Mouse (Mus musculus) stomach, embryonic 16.5 days (tissue): ENCODE measurements around the gene AL731706.2. TPM values are rescaled to one million over a fixed set of nuclear protein-coding genes. Genes with fewer than 3 reads are reported as not detected.

Experiments
- ATAC-seq: fragments of 200-750 bp; cut with Nextera tagmentation; 2 replicates; pipeline ENCODE4 v1.8.0; 2017; ENCODE audit warnings: moderate number of reproducible peaks, moderate TSS enrichment; ENCODE audit not compliant: insufficient read depth, low FRiP score
- H3K27ac ChIP-seq: fragments of 300-500 bp; sonication (generic); 2 replicates; pipeline ENCODE4 v1.5.1; 2014; ENCODE audit warnings: low read length
- H3K27me3 ChIP-seq: fragments of 300-500 bp; sonication (generic); 2 replicates; pipeline ENCODE4 v1.6.1; 2014; ENCODE audit warnings: low read length, control low read depth, mixed read lengths; ENCODE audit not compliant: control insufficient read depth, insufficient read depth
- H3K36me3 ChIP-seq: fragments of 300-500 bp; sonication (generic); 2 replicates; pipeline ENCODE4 v1.6.1; 2014; ENCODE audit warnings: low read length; ENCODE audit not compliant: control insufficient read depth, insufficient read depth
- H3K4me1 ChIP-seq: fragments of 300-500 bp; sonication (generic); 2 replicates; pipeline ENCODE4 v1.6.1; 2014; ENCODE audit warnings: low read length, control low read depth, mixed read lengths; ENCODE audit not compliant: control insufficient read depth, insufficient read depth
- H3K4me2 ChIP-seq: fragments of 300-500 bp; sonication (generic); 2 replicates; pipeline ENCODE4 v1.6.1; 2014; ENCODE audit warnings: low read depth, low read length, mixed read lengths
- H3K4me3 ChIP-seq: fragments of 300-500 bp; sonication (generic); replicated peaks from 2 replicates; pipeline ENCODE4 v1.5.1; 2014; ENCODE audit warnings: mild to moderate bottlenecking, low read length
- H3K9ac ChIP-seq: fragments of 300-500 bp; sonication (generic); 2 replicates; pipeline ENCODE4 v1.6.1; 2014; ENCODE audit warnings: low read length
- H3K9me3 ChIP-seq: fragments of 300-500 bp; sonication (generic); replicated peaks from 2 replicates; pipeline ENCODE4 v1.6.1; 2016; ENCODE audit warnings: low read length, control low read depth; ENCODE audit not compliant: control insufficient read depth
- WGBS: fragments of 180-500 bp; shearing (Covaris S2); extraction: QIAGEN DNeasy Blood & Tissue Kit; methylation state at CpG from one replicate; pipeline ENCODE4 v1.1.7; 2014; 5-methylcytosine and 5-hydroxymethylcytosine counted together
- polyA plus RNA-seq: library from polyadenylated mRNA; unstranded; fragments of >200 nt; fragmentation: Nextera tagmentation; extraction: Ambion mirVana; gene quantifications from 2 replicates; pipeline ENCODE4 v1.2.1, GENCODE M21; 2015

Gene AL731706.2
- 26.9 and 53.9 TPM in 2 replicates for polyA plus RNA-seq

GRCm38 (mm10) chr2:136885579-136885978 is at the start of gene AL731706.2:
TSS of gene AL731706.2 (minus strand) at chr2:136885679.
- Histone ChIP-seq H3K27me3 (no peaks in the 10 kb centered on the region), H3K4me2 (no peak within 1 kb of the TSS)
- WGBS: 92% methylated on average over 2 of the region's 2 CpGs

GRCm38 (mm10) chr2:136921003-136921408 is 35.5 kb upstream of the AL731706.2 start:
- no peak overlapping the region for H3K9ac ChIP-seq
- H3K4me3 ChIP-seq: no peak overlapping the region
- H3K27ac ChIP-seq: peak overlapping the region; percentile 62; the same call in 1 of the 2 replicates
- peak overlapping the region; percentile 6; the same call in 1 of the 2 replicates for H3K4me2 ChIP-seq
- peak; percentile 58 for ATAC-seq
- no peaks in the 10 kb centered on the region for H3K9me3 ChIP-seq
- no peaks in the 10 kb centered on the region for H3K36me3 ChIP-seq
- WGBS: 36% methylated on average over 4 of the region's 4 CpGs
- no peaks in the 10 kb centered on the region for H3K27me3 ChIP-seq
- peaks cover 9% of the 10 kb centered on the region for H3K4me1 ChIP-seq

More at GRCm38 (mm10) chr2:136885579-136885978, at the start of gene AL731706.2:
- Histone ChIP-seq H3K36me3 (peaks cover 11% of the 10 kb centered on the region; the same call in 1 of the 2 replicates), H3K9ac (no peak within 1 kb of the TSS), H3K4me3 (no peak within 1 kb of the TSS), H3K4me1 (no peaks in the 10 kb centered on the region), H3K27ac (no peak within 1 kb of the TSS), H3K9me3 (no peaks in the 10 kb centered on the region)
- no peak for ATAC-seq

- H3K36me3 ChIP-seq: no peaks in the 10 kb centered on the region
- H3K9ac ChIP-seq: no peak overlapping the region
- H3K27ac ChIP-seq: peak overlapping the region; percentile 62; the same call in 1 of the 2 replicates
- no peak overlapping the region for H3K4me2 ChIP-seq
- ATAC-seq: no peak
- H3K4me3 ChIP-seq: no peak overlapping the region
- H3K27me3 ChIP-seq: no peaks in the 10 kb centered on the region
- no peaks in the 10 kb centered on the region for H3K9me3 ChIP-seq
- H3K4me1 ChIP-seq: peaks cover 9% of the 10 kb centered on the region
- WGBS: 58% methylated on average over 3 of the region's 3 CpGs
Measured at GRCm38 (mm10) chr2:136920257-136920993, 34.9 kb upstream of the AL731706.2 start.

- Histone ChIP-seq H3K27ac (peak overlapping the region; percentile 62), H3K27me3 (no peaks in the 10 kb centered on the region), H3K9ac (no peak overlapping the region), H3K4me3 (no peak overlapping the region), H3K9me3 (no peaks in the 10 kb centered on the region), H3K4me2 (no peak overlapping the region), H3K36me3 (no peaks in the 10 kb centered on the region), H3K4me1 (peaks cover 9% of the 10 kb centered on the region)
- peak; percentile 60; the same call in 1 of the 2 replicates for ATAC-seq
- 93% methylated on average over 1 of the region's 1 CpGs for WGBS
Measured at GRCm38 (mm10) chr2:136919433-136919832, 34.0 kb upstream of the AL731706.2 start.

- no peak overlapping the region for H3K9ac ChIP-seq
- no peak overlapping the region for H3K4me3 ChIP-seq
- no peaks in the 10 kb centered on the region for H3K36me3 ChIP-seq
- H3K4me2 ChIP-seq: no peak overlapping the region
- WGBS: 33% methylated on average over 3 of the region's 3 CpGs
- ATAC-seq: no peak
- no peaks in the 10 kb centered on the region for H3K27me3 ChIP-seq
- peaks cover 17% of the 10 kb centered on the region; the same call in 1 of the 2 replicates for H3K4me1 ChIP-seq
- H3K27ac ChIP-seq: no peak overlapping the region
- no peaks in the 10 kb centered on the region for H3K9me3 ChIP-seq
Measured at GRCm38 (mm10) chr2:136914334-136914902, 28.9 kb upstream of the AL731706.2 start.

- Histone ChIP-seq H3K4me1 (peaks cover 14% of the 10 kb centered on the region; the same call in 1 of the 2 replicates), H3K27me3 (no peaks in the 10 kb centered on the region), H3K27ac (peak overlapping the region; percentile 38; the same call in 1 of the 2 replicates), H3K9me3 (no peaks in the 10 kb centered on the region), H3K9ac (no peak overlapping the region), H3K4me3 (no peak overlapping the region), H3K4me2 (no peak overlapping the region), H3K36me3 (no peaks in the 10 kb centered on the region)
- 57% methylated on average over 3 of the region's 3 CpGs for WGBS
- no peak for ATAC-seq
Measured at GRCm38 (mm10) chr2:136913021-136913420, 27.5 kb upstream of the AL731706.2 start.

GRCm38 (mm10) chr2:136911958-136912411 is 26.5 kb upstream of the AL731706.2 start:
- ATAC-seq: peak; percentile 58; the same call in 1 of the 2 replicates
- Histone ChIP-seq H3K9ac (no peak overlapping the region), H3K27me3 (no peaks in the 10 kb centered on the region), H3K9me3 (no peaks in the 10 kb centered on the region), H3K4me1 (peaks cover 14% of the 10 kb centered on the region; the same call in 1 of the 2 replicates), H3K36me3 (no peaks in the 10 kb centered on the region), H3K27ac (peak overlapping the region; percentile 66; the same call in 1 of the 2 replicates), H3K4me2 (no peak overlapping the region), H3K4me3 (no peak overlapping the region)
- WGBS: 16% methylated on average over 4 of the region's 4 CpGs

- Histone ChIP-seq H3K27me3 (no peaks in the 10 kb centered on the region), H3K9me3 (no peaks in the 10 kb centered on the region), H3K36me3 (no peaks in the 10 kb centered on the region), H3K27ac (no peak overlapping the region), H3K4me2 (no peak overlapping the region), H3K4me1 (peaks cover 14% of the 10 kb centered on the region; the same call in 1 of the 2 replicates), H3K9ac (no peak overlapping the region), H3K4me3 (no peak overlapping the region)
- no peak for ATAC-seq
- 82% methylated on average over 2 of the region's 2 CpGs for WGBS
Measured at GRCm38 (mm10) chr2:136909298-136909697, 23.8 kb upstream of the AL731706.2 start.

GRCm38 (mm10) chr2:136908596-136908995 is 23.1 kb upstream of the AL731706.2 start:
- Histone ChIP-seq H3K4me1 (peaks cover 14% of the 10 kb centered on the region; the same call in 1 of the 2 replicates), H3K4me3 (no peak overlapping the region), H3K27me3 (no peaks in the 10 kb centered on the region), H3K4me2 (no peak overlapping the region), H3K36me3 (no peaks in the 10 kb centered on the region), H3K9me3 (no peaks in the 10 kb centered on the region), H3K27ac (no peak overlapping the region), H3K9ac (no peak overlapping the region)
- no peak for ATAC-seq
- 76% methylated on average over 3 of the region's 3 CpGs for WGBS
